Mouse (Mus musculus): ENCODE results near the gene Egr2. TPM values are rescaled to one million over a fixed set of nuclear protein-coding genes. Genes with fewer than 3 reads are reported as not detected.

Egr2 gene
- 1 to 10 TPM in 1 of 2 experiments, under 1 TPM in 1; 0.73 to 1.8 TPM for total RNA-seq (2021)
- long read RNA-seq, experiment 1, result 0 reads
- long read RNA-seq, experiment 2, result 0 reads

GRCm38 (mm10) chr10:67535256-67535655, at the start of gene Egr2:
Gene Egr2 (plus strand): TSS chr10:67535475.
- DNase-seq, result peak; percentile 30 to 40
- intact Hi-C loops (cut with DNase I), result loop anchor here (5.0 to 10.0 kb wide), 3 partner anchors 112 to 630 kb away; no protein-coding TSS in a partner anchor

GRCm38 (mm10) chr10:67487496-67487895, 47.8 kb upstream of the Egr2 start:
- intact Hi-C loops (cut with DNase I), result no loop called here
- DNase-seq, result no peak

- intact Hi-C loops (cut with DNase I), result no loop called here
- DNase-seq, result no peak
These were observed 45.4 kb upstream of the Egr2 start for GRCm38 (mm10) chr10:67489836-67490235.

GRCm38 (mm10) chr10:67490632-67491031, 44.6 kb upstream of the Egr2 start:
- intact Hi-C loops (cut with DNase I), result no loop called here
- DNase-seq, result no peak

- intact Hi-C loops (cut with DNase I), result no loop called here
- no peak for DNase-seq
These were observed 43.1 kb upstream of the Egr2 start for GRCm38 (mm10) chr10:67492161-67492571.

GRCm38 (mm10) chr10:67493556-67493955, 41.7 kb upstream of the Egr2 start:
- DNase-seq, result no peak
- intact Hi-C loops (cut with DNase I), result no loop called here

- intact Hi-C loops (cut with DNase I), result no loop called here
- DNase-seq, result no peak
These were observed 38.0 kb upstream of the Egr2 start for GRCm38 (mm10) chr10:67497144-67497892.

- DNase-seq, result no peak
- intact Hi-C loops (cut with DNase I), result no loop called here
These were observed 37.3 kb upstream of the Egr2 start for GRCm38 (mm10) chr10:67497951-67498350.

GRCm38 (mm10) chr10:67503320-67503995, 31.8 kb upstream of the Egr2 start:
- intact Hi-C loops (cut with DNase I), result no loop called here
- DNase-seq, result no peak

GRCm38 (mm10) chr10:67504046-67504445, 31.2 kb upstream of the Egr2 start:
- intact Hi-C loops (cut with DNase I), result no loop called here
- DNase-seq, result no peak

GRCm38 (mm10) chr10:67505248-67505647, 30.0 kb upstream of the Egr2 start:
- DNase-seq, result no peak
- intact Hi-C loops (cut with DNase I), result no loop called here

GRCm38 (mm10) chr10:67512211-67512610, 23.1 kb upstream of the Egr2 start:
- intact Hi-C loops (cut with DNase I), result no loop called here
- DNase-seq, result peak in 1 of 2 experiments; percentile 18

GRCm38 (mm10) chr10:67512871-67513270, 22.4 kb upstream of the Egr2 start:
- intact Hi-C loops (cut with DNase I), result no loop called here
- no peak for DNase-seq

GRCm38 (mm10) chr10:67518733-67519132, 16.5 kb upstream of the Egr2 start:
- no peak for DNase-seq
- intact Hi-C loops (cut with DNase I), result no loop called here

GRCm38 (mm10) chr10:67524130-67524529, 11.1 kb upstream of the Egr2 start:
- intact Hi-C loops (cut with DNase I), result no loop called here
- DNase-seq, result no peak

- intact Hi-C loops (cut with DNase I), result no loop called here
- DNase-seq, result no peak
These were observed 10.6 kb upstream of the Egr2 start for GRCm38 (mm10) chr10:67524694-67525093.

GRCm38 (mm10) chr10:67526435-67526834, 8.8 kb upstream of the Egr2 start:
- intact Hi-C loops (cut with DNase I), result no loop called here
- no peak for DNase-seq

- intact Hi-C loops (cut with DNase I), result loop anchor here (5.0 to 10.0 kb wide), 3 partner anchors 212 to 625 kb away; no protein-coding TSS in a partner anchor
- DNase-seq, result no peak
These were observed 5.5 kb upstream of the Egr2 start for GRCm38 (mm10) chr10:67529769-67530168.

- intact Hi-C loops (cut with DNase I), result loop anchor here (2.0 to 10.0 kb wide), 6 partner anchors 111 to 631 kb away; no protein-coding TSS in a partner anchor
- DNase-seq, result peak; percentile 86 to 88
These were observed 697 bp downstream of the Egr2 start for GRCm38 (mm10) chr10:67535972-67536371.

GRCm38 (mm10) chr10:67536621-67537141, 1.4 kb downstream of the Egr2 start:
- intact Hi-C loops (cut with DNase I), result loop anchor here (2.0 to 10.0 kb wide), 6 partner anchors 111 to 632 kb away; no protein-coding TSS in a partner anchor

More at GRCm38 (mm10) chr10:67536621-67537141, 1.4 kb downstream of the Egr2 start:
- peak; percentile 62 to 68 for DNase-seq
